Mouse (Mus musculus) stomach, embryonic 15.5 days (tissue): ENCODE measurements around the gene Rapgefl1. TPM values are rescaled to one million over a fixed set of nuclear protein-coding genes. Genes with fewer than 3 reads are reported as not detected.

ENCODE experiments used
- ATAC-seq: fragments of 200-750 bp; cut with Nextera tagmentation; 2 replicates; pipeline ENCODE4 v1.8.0; 2017; ENCODE audit warnings: low read depth, moderate number of reproducible peaks, moderate TSS enrichment; ENCODE audit not compliant: insufficient read depth, low FRiP score
- H3K27ac ChIP-seq: fragments of 300-500 bp; sonication (generic); 2 replicates; pipeline ENCODE4 v1.5.1; 2015; ENCODE audit warnings: mild to moderate bottlenecking, inconsistent platforms
- H3K27me3 ChIP-seq: fragments of 300-500 bp; sonication (generic); replicated peaks from 2 replicates; pipeline ENCODE4 v1.6.1; 2015; ENCODE audit warnings: inconsistent platforms
- H3K36me3 ChIP-seq: fragments of 300-500 bp; sonication (generic); 2 replicates; pipeline ENCODE4 v1.6.1; 2015; ENCODE audit warnings: inconsistent platforms
- H3K4me1 ChIP-seq: fragments of 300-500 bp; sonication (generic); 2 replicates; pipeline ENCODE4 v1.6.1; 2015; ENCODE audit warnings: inconsistent platforms
- H3K4me2 ChIP-seq: fragments of 300-500 bp; sonication (generic); 2 replicates; pipeline ENCODE4 v1.6.1; 2015; ENCODE audit warnings: mild to moderate bottlenecking, inconsistent platforms
- H3K4me3 ChIP-seq: fragments of 300-500 bp; sonication (generic); replicated peaks from 2 replicates; pipeline ENCODE4 v1.5.1; 2015; ENCODE audit warnings: inconsistent platforms
- H3K9ac ChIP-seq: fragments of 300-500 bp; sonication (generic); 2 replicates; pipeline ENCODE4 v1.6.1; 2015; ENCODE audit warnings: inconsistent platforms
- H3K9me3 ChIP-seq: fragments of 300-500 bp; sonication (generic); 2 replicates; pipeline ENCODE4 v1.6.1; 2016; ENCODE audit warnings: inconsistent platforms
- WGBS: fragments of 180-500 bp; shearing (Covaris S2); methylation state at CpG from one replicate; pipeline ENCODE4 v1.1.7; 2015; 5-methylcytosine and 5-hydroxymethylcytosine counted together
- polyA plus RNA-seq: library from polyadenylated mRNA; unstranded; fragments of >200 nt; fragmentation: Nextera tagmentation; extraction: Ambion mirVana; gene quantifications from 2 replicates; pipeline ENCODE4 v1.2.1, GENCODE M21; 2015

Rapgefl1 gene
- polyA plus RNA-seq, 1 experiment from 2014 or later, result 4.1 TPM

DNA sequence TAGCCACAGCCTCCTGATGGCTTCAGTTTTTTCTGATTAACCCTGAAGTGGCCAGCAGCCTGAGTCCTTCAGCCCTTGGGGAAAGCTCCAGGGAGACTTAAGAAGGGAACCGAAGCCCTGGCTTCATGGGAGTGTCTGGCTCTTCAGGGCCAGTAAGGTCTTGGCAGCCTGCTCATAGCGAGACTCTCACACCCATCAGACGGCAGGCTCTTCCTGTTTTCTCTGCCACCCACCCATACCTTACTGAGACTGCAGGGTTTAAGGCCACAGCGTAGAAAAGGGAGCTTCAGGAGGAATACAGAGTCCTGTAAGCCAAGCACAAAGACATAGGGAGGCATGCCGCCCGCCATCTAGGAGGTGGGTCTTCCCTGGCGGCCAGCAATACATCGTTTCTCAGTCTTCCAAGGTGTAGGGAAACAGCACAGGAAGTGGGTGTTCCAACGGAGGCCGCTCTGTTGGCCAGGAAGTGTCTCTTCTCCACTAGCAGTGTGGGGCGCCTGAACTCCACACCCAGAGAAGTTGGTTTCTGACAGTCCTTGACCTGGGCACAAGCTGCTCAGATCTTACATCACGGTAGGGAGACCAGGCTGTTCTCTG is 64.0 kb downstream of the Rapgefl1 start:
- H3K9ac ChIP-seq, result no peak overlapping the region
- no peak overlapping the region for H3K4me3 ChIP-seq
- H3K27ac ChIP-seq, result no peak overlapping the region
- no peaks in the 10 kb centered on the region for H3K27me3 ChIP-seq
- no peak overlapping the region for H3K4me2 ChIP-seq
- no peaks in the 10 kb centered on the region for H3K9me3 ChIP-seq
- no peak for ATAC-seq
- H3K4me1 ChIP-seq, result peaks cover 6% of the 10 kb centered on the region; the same call in 1 of the 2 replicates
- peaks cover 36% of the 10 kb centered on the region for H3K36me3 ChIP-seq
- WGBS, result 71% methylated on average over 12 of the region's 12 CpGs

DNA sequence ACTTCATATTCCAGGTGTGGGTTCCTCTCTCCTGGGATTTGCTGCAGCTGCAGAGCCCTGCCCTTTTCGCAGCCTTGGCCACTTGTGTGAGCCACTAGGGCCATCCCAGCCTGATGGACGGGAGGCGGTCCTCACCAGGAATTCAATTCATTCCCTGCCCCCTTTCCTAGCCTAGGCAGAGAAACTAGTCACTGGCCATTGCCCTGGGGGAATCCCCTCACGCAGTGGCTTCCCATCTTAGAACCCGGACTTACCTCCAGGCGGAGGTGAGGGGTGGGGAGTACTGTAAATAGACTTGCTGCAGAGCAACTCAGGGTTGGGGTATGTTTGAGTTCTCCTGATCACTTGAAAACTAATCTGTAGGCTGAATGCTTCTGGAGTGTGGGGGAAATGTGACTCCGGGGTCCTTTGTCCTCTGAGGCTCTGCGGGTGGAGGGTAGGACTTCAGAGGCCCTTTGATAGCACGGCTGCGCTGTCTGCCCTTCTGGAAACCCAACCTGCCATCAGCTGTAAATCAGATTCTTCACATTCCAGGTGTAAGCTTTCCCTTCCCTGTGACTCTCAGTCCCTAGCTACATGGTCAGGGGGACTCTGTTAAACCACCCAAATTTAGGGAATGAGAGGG is 66.1 kb downstream of the Rapgefl1 start:
- peak overlapping the region; percentile 94 for H3K27ac ChIP-seq
- H3K4me1 ChIP-seq, result peaks cover 10% of the 10 kb centered on the region; the same call in 1 of the 2 replicates
- H3K27me3 ChIP-seq, result no peaks in the 10 kb centered on the region
- H3K4me2 ChIP-seq, result no peak overlapping the region
- no peak overlapping the region for H3K9ac ChIP-seq
- ATAC-seq, result 0 out of 2 replicates have a peak, but pooled peaks have one; percentile 5
- H3K9me3 ChIP-seq, result no peaks in the 10 kb centered on the region
- peaks cover 21% of the 10 kb centered on the region for H3K36me3 ChIP-seq
- no peak overlapping the region for H3K4me3 ChIP-seq
- WGBS, result 28% methylated on average over 10 of the region's 10 CpGs

Other genes with a start within 250 kb of the Rapgefl1 start
- gene Ormdl3, start 249.4 kb upstream of the Rapgefl1 start, polyA plus RNA-seq, result 55.6 and 61.8 TPM in 2 replicates
- not detected in 2 replicates for gene Lrrc3c, start 238.5 kb upstream of the Rapgefl1 start, polyA plus RNA-seq
- 1.1 and 5.0 TPM in 2 replicates for gene Gm12355, start 211.1 kb upstream of the Rapgefl1 start, polyA plus RNA-seq
- gene Gsdma3, start 210.4 kb upstream of the Rapgefl1 start, polyA plus RNA-seq, result not detected in 2 replicates
- gene Gsdma2, start 190.0 kb upstream of the Rapgefl1 start, polyA plus RNA-seq, result 0.21 TPM in 1 of 2 replicates, not detected in the other
- 0.18 and 0.80 TPM in 2 replicates for gene Gsdma, start 172.4 kb upstream of the Rapgefl1 start, polyA plus RNA-seq
- gene Psmd3, start 154.2 kb upstream of the Rapgefl1 start, polyA plus RNA-seq, result 180 and 190 TPM in 2 replicates
- gene Csf3, start 135.5 kb upstream of the Rapgefl1 start, polyA plus RNA-seq, result not detected in 2 replicates
- 36.4 and 39.7 TPM in 2 replicates for gene Med24, start 107.3 kb upstream of the Rapgefl1 start, polyA plus RNA-seq
- gene Thra, start 96.1 kb upstream of the Rapgefl1 start, polyA plus RNA-seq, result 42.7 and 44.7 TPM in 2 replicates
- 2.4 and 2.5 TPM in 2 replicates for gene Nr1d1, start 61.5 kb upstream of the Rapgefl1 start, polyA plus RNA-seq
- 23.0 and 23.6 TPM in 2 replicates for gene Msl1, start 41.3 kb upstream of the Rapgefl1 start, polyA plus RNA-seq
- 31.7 and 35.3 TPM in 2 replicates for gene Casc3, start 31.9 kb upstream of the Rapgefl1 start, polyA plus RNA-seq
- 4.5 and 5.0 TPM in 2 replicates for gene Wipf2, start 26.9 kb downstream of the Rapgefl1 start, polyA plus RNA-seq
- gene Cdc6, start 71.0 kb downstream of the Rapgefl1 start, polyA plus RNA-seq, result 28.8 and 30.3 TPM in 2 replicates
- gene Rara, start 91.0 kb downstream of the Rapgefl1 start, polyA plus RNA-seq, result 34.0 and 41.0 TPM in 2 replicates
- 0.42 and 0.43 TPM in 2 replicates for gene Gjd3, start 146.2 kb downstream of the Rapgefl1 start, polyA plus RNA-seq
- gene Top2a, start 187.4 kb downstream of the Rapgefl1 start, polyA plus RNA-seq, result 211 and 217 TPM in 2 replicates
- gene Igfbp4, start 204.5 kb downstream of the Rapgefl1 start, polyA plus RNA-seq, result 513 and 558 TPM in 2 replicates